Mouse (Mus musculus) embryonic fibroblast, embryonic 13.5 days (primary cell): ENCODE data around the gene Fam89b.

Experiments used
- CTCF ChIP-seq: IDR thresholded peaks from 2 replicates; pipeline ENCODE4 v1.5.1; 2011; ENCODE audit warnings: mild to moderate bottlenecking, control low read depth, low read length, moderate library complexity, borderline replicate concordance; ENCODE audit not compliant: insufficient read depth
- POLR2A ChIP-seq: IDR thresholded peaks from 2 replicates; pipeline ENCODE4 v1.6.1; 2011; ENCODE audit warnings: low read depth, mild to moderate bottlenecking, control low read depth, low read length, moderate library complexity

- TF ChIP-seq CTCF, result no peak
- TF ChIP-seq POLR2A, result no peak
These were observed 15.7 kb downstream of the Fam89b start for GRCm38 (mm10) chr19:5713730-5714129.
